Mouse (Mus musculus): ENCODE results near the gene Pde4b. TPM values are rescaled to one million over a fixed set of nuclear protein-coding genes. Genes with fewer than 3 reads are reported as not detected.

The Pde4b gene
- polyA plus RNA-seq, 1 experiment from 2014 or later: 11.0 TPM

DNA sequence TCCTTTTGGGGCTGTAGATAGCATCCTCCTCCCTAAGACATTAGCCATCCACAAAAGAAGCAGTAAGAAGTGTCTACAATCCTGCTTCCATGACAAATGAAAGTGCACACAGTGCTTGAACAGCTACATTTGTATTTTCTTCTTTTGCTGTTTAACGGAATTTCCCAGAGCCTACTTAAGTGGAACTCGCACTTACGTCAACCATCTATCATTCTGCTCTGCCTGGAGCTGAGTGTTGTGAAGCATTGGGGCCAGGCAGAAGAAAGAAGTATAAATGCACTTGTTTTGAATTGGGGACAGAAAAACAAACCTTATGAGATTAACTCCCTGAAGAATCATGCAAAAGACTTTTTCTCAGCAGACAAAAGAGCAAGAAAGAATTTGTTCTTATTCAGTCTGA, 338.1 kb downstream of the Pde4b start:
- Histone ChIP-seq H3K4me2 (ENCODE audit: low read depth, low read length) (no peak overlapping the region), H3K9ac (ENCODE audit: low read depth, low read length) (no peak overlapping the region), H3K4me3 (ENCODE audit: low read length) (no peak overlapping the region), H3K9me3 (ENCODE audit: control insufficient read depth, low read length) (no peaks in the 10 kb centered on the region), H3K27me3 (replicated peaks; ENCODE audit: control insufficient read depth, insufficient read depth, low read length) (no peaks in the 10 kb centered on the region), H3K4me1 (ENCODE audit: control insufficient read depth, insufficient read depth, low read length) (peaks cover 11% of the 10 kb centered on the region), H3K27ac (ENCODE audit: low read length) (no peak overlapping the region), H3K36me3 (ENCODE audit: control insufficient read depth, insufficient read depth, low read length) (no peaks in the 10 kb centered on the region)
- WGBS: 43% methylated on average over 3 of the region's 3 CpGs
- no peak for ATAC-seq

DNA sequence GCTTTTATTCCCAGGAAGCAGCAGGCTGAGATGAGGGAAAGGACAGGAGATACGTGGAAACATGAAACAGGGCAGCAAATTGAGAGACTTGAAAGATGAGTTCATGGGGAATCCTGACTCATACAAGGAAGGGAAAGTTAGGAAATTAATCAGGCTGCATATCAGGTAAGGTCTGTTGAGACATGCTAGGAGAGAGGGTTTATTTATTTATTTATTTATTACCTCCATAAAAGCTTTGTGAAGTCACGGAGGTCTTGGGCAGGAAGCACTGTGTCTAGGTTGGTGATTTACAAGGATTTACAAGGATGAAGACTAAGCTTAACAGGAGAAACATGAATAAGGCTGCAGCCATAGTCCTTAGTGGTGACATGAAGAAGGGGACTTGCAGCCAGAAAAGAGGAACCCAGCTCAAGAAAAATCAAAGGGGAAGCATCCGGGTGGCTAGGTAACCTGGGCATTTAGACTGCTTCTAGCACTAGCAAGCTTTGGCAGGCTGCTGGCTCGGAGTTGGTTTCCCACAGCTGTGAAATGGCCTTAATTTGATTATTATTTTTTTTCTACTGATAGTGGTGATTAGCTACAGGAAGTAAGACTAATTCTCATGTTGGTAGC, 342.5 kb downstream of the Pde4b start:
- H3K27ac ChIP-seq (ENCODE audit: low read length): peak overlapping the region; percentile 3
- H3K36me3 ChIP-seq (ENCODE audit: control insufficient read depth, insufficient read depth, low read length): no peaks in the 10 kb centered on the region

DNA sequence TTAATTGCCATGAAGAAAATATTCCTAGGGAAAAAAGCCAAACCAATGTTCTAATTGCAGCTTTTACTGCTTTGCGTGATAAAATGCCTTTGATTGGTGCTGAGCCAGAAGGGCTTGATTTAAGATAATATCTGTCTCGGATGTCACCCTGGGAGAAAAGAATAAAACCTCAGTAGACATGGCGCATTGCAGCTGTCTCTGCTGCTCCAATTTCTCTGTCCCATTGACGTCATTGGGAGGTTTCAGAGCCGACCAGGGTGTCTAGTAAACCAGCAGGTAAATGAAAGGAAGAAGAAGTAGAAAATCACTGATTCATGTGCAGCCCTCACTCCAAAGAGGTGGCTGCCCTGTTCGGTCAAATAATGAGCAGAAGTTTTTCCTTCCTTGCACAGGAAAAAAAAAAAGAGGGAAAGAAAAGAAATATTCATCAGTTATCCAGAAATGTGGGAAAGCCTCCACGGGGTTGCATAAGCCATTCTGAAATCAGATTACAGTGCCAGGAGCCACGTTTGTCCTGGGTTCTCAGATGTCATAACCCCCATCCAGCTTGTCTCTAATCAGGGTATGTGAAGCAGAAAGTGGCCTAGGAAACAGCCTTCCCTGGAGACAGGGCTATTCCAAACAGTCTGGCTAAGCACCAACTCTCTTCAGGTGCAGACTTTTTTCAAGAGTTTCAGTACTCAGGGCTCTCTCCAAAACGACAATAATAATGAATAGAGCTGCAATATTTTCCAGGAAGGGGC, 344.9 kb downstream of the Pde4b start:
- H3K27me3 ChIP-seq (replicated peaks; ENCODE audit: control insufficient read depth, insufficient read depth, low read length): no peaks in the 10 kb centered on the region
- 29% methylated on average over 9 of the region's 9 CpGs for WGBS
- no peak overlapping the region for H3K4me3 ChIP-seq (ENCODE audit: low read length)
- peaks cover 16% of the 10 kb centered on the region for H3K4me1 ChIP-seq (ENCODE audit: control insufficient read depth, insufficient read depth, low read length)
- no peaks in the 10 kb centered on the region for H3K9me3 ChIP-seq (ENCODE audit: control insufficient read depth, low read length)
- ATAC-seq: no peak
- no peaks in the 10 kb centered on the region for H3K36me3 ChIP-seq (ENCODE audit: control insufficient read depth, insufficient read depth, low read length)
- no peak overlapping the region for H3K4me2 ChIP-seq (ENCODE audit: low read depth, low read length)
- H3K9ac ChIP-seq (ENCODE audit: low read depth, low read length): no peak overlapping the region
- H3K27ac ChIP-seq (ENCODE audit: low read length): no peak overlapping the region

More for the DNA sequence above, 342.5 kb downstream of the Pde4b start:
- peaks cover 16% of the 10 kb centered on the region for H3K4me1 ChIP-seq (ENCODE audit: control insufficient read depth, insufficient read depth, low read length)
- H3K9me3 ChIP-seq (ENCODE audit: control insufficient read depth, low read length): no peaks in the 10 kb centered on the region
- H3K4me2 ChIP-seq (ENCODE audit: low read depth, low read length): no peak overlapping the region
- H3K4me3 ChIP-seq (ENCODE audit: low read length): no peak overlapping the region
- H3K9ac ChIP-seq (ENCODE audit: low read depth, low read length): no peak overlapping the region
- 31% methylated on average over 4 of the region's 4 CpGs for WGBS
- no peaks in the 10 kb centered on the region for H3K27me3 ChIP-seq (replicated peaks; ENCODE audit: control insufficient read depth, insufficient read depth, low read length)
- peak; percentile 88 for ATAC-seq

DNA sequence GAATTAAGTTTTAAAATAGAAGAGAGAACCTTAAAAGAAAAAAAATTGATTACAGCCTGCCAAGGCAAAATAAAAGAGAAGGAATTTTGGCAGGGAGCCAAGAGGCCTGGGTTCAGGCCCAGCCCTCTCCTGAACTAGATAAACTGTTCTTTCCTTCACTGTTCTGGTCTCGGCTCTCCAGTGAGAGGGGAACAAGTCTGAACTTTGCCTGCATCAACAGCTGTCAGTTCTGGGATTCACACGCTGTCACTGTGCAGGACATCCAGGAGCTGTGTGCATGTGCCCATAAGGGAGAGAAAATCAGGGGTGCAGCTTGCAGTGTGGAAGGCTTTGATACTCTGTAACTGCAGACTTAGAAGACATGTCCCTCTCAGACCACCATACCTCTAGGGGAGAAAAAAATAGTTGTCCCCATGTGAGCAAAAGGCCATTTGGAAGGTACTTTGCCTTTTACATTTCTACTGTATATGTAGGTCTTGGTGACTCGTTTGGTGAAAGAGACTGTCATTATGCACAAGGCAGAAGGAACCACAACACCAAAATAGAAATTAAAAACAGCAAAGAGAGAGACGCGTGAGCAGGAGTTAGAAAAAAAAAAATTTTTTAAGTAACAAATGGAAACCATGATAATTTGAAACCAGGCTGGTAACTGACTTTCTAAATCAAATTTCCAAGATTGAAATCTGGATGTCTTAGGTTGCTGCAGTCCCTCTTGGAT, 352.2 kb downstream of the Pde4b start:
- peak; percentile 85 for ATAC-seq
- no peak overlapping the region for H3K27ac ChIP-seq (ENCODE audit: low read length)
- H3K4me1 ChIP-seq (ENCODE audit: control insufficient read depth, insufficient read depth, low read length): peaks cover 9% of the 10 kb centered on the region
- H3K36me3 ChIP-seq (ENCODE audit: control insufficient read depth, insufficient read depth, low read length): no peaks in the 10 kb centered on the region
- H3K4me3 ChIP-seq (ENCODE audit: low read length): no peak overlapping the region
- 50% methylated on average over 5 of the region's 5 CpGs for WGBS
- H3K4me2 ChIP-seq (ENCODE audit: low read depth, low read length): no peak overlapping the region
- H3K9ac ChIP-seq (ENCODE audit: low read depth, low read length): no peak overlapping the region
- H3K9me3 ChIP-seq (ENCODE audit: control insufficient read depth, low read length): no peaks in the 10 kb centered on the region
- no peaks in the 10 kb centered on the region for H3K27me3 ChIP-seq (replicated peaks; ENCODE audit: control insufficient read depth, insufficient read depth, low read length)

DNA sequence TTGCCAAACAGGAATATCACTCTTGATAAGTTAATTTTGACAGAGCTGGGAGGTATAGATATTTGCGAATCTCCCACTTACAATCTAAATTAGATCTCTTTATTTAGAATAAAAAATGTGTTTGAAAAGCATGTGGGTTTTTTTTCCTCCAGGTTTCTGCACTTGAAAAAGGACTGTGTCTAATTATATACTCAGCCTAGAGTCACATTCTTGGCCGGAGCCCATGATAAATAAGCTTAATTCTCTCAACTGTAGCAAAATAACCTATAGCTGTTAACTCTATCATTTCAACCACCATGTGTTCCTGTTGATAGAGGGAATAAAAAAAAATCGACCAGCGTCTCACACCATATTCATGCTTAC, 352.8 kb downstream of the Pde4b start:
- H3K27me3 ChIP-seq (replicated peaks; ENCODE audit: control insufficient read depth, insufficient read depth, low read length): no peaks in the 10 kb centered on the region
- H3K4me3 ChIP-seq (ENCODE audit: low read length): no peak overlapping the region
- no peak overlapping the region for H3K27ac ChIP-seq (ENCODE audit: low read length)
- peaks cover 9% of the 10 kb centered on the region for H3K4me1 ChIP-seq (ENCODE audit: control insufficient read depth, insufficient read depth, low read length)
- ATAC-seq: no peak
- WGBS: 57% methylated on average over 4 of the region's 4 CpGs
- H3K9ac ChIP-seq (ENCODE audit: low read depth, low read length): no peak overlapping the region
- H3K4me2 ChIP-seq (ENCODE audit: low read depth, low read length): no peak overlapping the region
- H3K36me3 ChIP-seq (ENCODE audit: control insufficient read depth, insufficient read depth, low read length): no peaks in the 10 kb centered on the region
- H3K9me3 ChIP-seq (ENCODE audit: control insufficient read depth, low read length): no peaks in the 10 kb centered on the region

DNA sequence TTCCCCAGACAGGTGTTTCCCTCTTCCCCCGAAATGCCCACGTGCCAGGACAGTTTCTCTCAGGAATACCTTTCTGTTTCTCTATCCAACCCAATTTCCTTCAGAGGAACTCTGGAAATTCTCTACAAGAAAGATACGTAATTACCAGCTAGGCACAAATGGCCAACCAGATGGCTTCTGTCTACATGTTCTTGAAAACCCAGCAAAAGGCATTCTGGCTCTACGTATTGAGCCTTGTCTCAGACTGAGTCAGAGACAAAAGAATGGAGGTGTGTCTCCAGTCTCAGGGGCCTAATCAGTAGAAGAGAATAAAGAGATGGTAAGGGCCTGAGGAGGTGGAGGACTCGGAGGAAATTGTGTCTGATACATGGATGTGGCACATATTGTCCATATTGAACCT, 356.2 kb downstream of the Pde4b start:
- Histone ChIP-seq H3K4me3 (ENCODE audit: low read length) (no peak overlapping the region), H3K4me2 (ENCODE audit: low read depth, low read length) (no peak overlapping the region), H3K36me3 (ENCODE audit: control insufficient read depth, insufficient read depth, low read length) (no peaks in the 10 kb centered on the region), H3K9ac (ENCODE audit: low read depth, low read length) (no peak overlapping the region), H3K27me3 (replicated peaks; ENCODE audit: control insufficient read depth, insufficient read depth, low read length) (no peaks in the 10 kb centered on the region), H3K27ac (ENCODE audit: low read length) (no peak overlapping the region), H3K9me3 (ENCODE audit: control insufficient read depth, low read length) (no peaks in the 10 kb centered on the region), H3K4me1 (ENCODE audit: control insufficient read depth, insufficient read depth, low read length) (peaks cover 15% of the 10 kb centered on the region)
- WGBS: 60% methylated on average over 5 of the region's 5 CpGs
- no peak for ATAC-seq

DNA sequence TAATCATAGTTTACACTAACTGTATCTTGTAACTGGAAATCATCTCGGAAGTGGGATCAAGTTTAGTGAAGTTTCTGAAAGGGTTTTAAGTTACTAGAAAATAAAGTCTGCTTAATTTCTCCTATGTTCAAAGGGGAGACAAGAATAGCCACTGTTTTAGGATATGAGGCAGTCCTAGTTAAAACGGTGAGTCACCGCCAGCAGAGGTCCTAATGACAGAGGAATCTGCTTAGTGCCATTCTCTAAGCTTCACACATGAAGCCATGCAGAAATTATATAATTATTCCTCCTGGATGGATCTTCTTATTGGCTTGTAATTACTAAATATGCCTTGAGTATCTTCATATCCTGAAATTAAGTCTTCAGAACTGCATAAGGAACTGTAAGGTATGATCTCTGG, 357.2 kb downstream of the Pde4b start:
- no peaks in the 10 kb centered on the region for H3K9me3 ChIP-seq (ENCODE audit: control insufficient read depth, low read length)
- WGBS: 56% methylated on average over 3 of the region's 3 CpGs
- peaks cover 13% of the 10 kb centered on the region for H3K4me1 ChIP-seq (ENCODE audit: control insufficient read depth, insufficient read depth, low read length)
- no peak for ATAC-seq
- no peaks in the 10 kb centered on the region for H3K27me3 ChIP-seq (replicated peaks; ENCODE audit: control insufficient read depth, insufficient read depth, low read length)
- no peak overlapping the region for H3K4me3 ChIP-seq (ENCODE audit: low read length)
- no peak overlapping the region for H3K4me2 ChIP-seq (ENCODE audit: low read depth, low read length)
- H3K27ac ChIP-seq (ENCODE audit: low read length): no peak overlapping the region
- no peak overlapping the region for H3K9ac ChIP-seq (ENCODE audit: low read depth, low read length)
- no peaks in the 10 kb centered on the region for H3K36me3 ChIP-seq (ENCODE audit: control insufficient read depth, insufficient read depth, low read length)

DNA sequence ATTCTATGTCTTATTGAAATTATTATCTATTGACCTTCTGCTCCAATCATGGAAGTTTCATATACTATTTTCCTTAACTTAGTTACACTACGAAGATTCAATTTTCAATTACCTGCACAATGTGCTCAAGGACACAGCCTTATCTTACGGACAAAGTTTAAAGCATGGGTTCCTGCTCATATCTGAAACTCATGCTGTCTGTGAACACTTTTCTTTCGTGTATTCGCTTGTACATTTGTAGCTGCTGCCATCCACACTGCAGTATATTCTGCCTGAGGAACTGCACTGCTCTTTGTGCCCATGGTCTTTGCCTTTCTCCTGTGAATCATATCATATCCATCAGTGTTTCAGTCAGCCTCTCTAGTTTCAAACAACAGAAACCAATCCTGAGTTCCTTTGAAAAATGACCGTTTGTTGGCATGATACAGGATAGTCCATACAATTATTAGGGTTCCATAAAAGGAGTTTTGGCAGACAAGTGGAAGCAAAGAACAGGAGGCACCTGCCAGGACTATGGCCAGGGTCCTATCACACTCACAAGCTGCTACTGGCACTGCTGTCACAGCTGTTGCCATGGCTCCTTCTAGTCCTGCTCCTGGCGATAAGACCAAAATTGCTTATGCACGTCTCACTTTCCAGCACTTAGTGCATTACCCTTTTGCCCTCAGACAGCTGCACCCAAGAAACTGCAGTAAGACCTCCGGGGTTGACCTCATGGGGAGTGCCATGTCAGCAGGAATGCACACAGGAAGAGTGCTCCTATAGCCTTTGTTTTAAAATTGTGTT, 359.0 kb downstream of the Pde4b start:
- peak; percentile 94 for ATAC-seq
- 59% methylated on average over 8 of the region's 8 CpGs for WGBS
- H3K36me3 ChIP-seq (ENCODE audit: control insufficient read depth, insufficient read depth, low read length): no peaks in the 10 kb centered on the region
- H3K27me3 ChIP-seq (replicated peaks; ENCODE audit: control insufficient read depth, insufficient read depth, low read length): no peaks in the 10 kb centered on the region
- H3K4me3 ChIP-seq (ENCODE audit: low read length): no peak overlapping the region
- H3K9me3 ChIP-seq (ENCODE audit: control insufficient read depth, low read length): no peaks in the 10 kb centered on the region
- H3K27ac ChIP-seq (ENCODE audit: low read length): peak overlapping the region; percentile 65
- H3K4me1 ChIP-seq (ENCODE audit: control insufficient read depth, insufficient read depth, low read length): peaks cover 11% of the 10 kb centered on the region
- no peak overlapping the region for H3K9ac ChIP-seq (ENCODE audit: low read depth, low read length)
- no peak overlapping the region for H3K4me2 ChIP-seq (ENCODE audit: low read depth, low read length)

DNA sequence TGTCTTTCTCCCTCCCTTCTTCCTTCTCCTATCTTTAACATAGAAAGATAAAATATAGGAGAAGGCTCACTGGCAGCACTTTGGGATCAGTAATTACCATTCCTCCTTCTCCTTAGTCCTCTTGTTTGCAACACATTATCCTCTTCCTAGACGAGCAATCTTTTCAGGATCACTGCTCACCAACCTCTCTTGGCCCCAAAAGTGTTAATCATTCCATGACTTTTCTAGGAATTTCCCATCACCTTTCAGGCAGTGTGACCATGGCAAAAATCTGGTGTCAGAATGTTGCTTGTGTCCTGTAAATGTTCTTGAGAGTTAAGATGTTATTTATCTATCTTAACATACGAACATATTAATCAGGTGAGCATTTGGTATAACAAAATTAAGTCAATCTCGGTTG, 369.1 kb downstream of the Pde4b start:
- H3K4me1 ChIP-seq (ENCODE audit: control insufficient read depth, insufficient read depth, low read length): 0 out of 2 replicates have a peak, but pooled peaks cover 3% of the 10 kb centered on the region
- no peak overlapping the region for H3K27ac ChIP-seq (ENCODE audit: low read length)
- H3K9ac ChIP-seq (ENCODE audit: low read depth, low read length): no peak overlapping the region
- H3K36me3 ChIP-seq (ENCODE audit: control insufficient read depth, insufficient read depth, low read length): no peaks in the 10 kb centered on the region
- no peaks in the 10 kb centered on the region for H3K27me3 ChIP-seq (replicated peaks; ENCODE audit: control insufficient read depth, insufficient read depth, low read length)
- H3K4me3 ChIP-seq (ENCODE audit: low read length): no peak overlapping the region
- ATAC-seq: no peak
- 68% methylated on average over 3 of the region's 3 CpGs for WGBS
- H3K4me2 ChIP-seq (ENCODE audit: low read depth, low read length): no peak overlapping the region
- H3K9me3 ChIP-seq (ENCODE audit: control insufficient read depth, low read length): no peaks in the 10 kb centered on the region
